Mouse (Mus musculus) heart, embryonic 16.5 days (tissue): ENCODE data around the gene Gcnt2. TPM values are rescaled to one million over a fixed set of nuclear protein-coding genes. Genes with fewer than 3 reads are reported as not detected.
"Not testable (repeated sequence)": the region's sequence is repeated elsewhere in the genome, so short reads cannot be mapped to it uniquely, and the experiment has no call there.

Experiments
- ATAC-seq: fragments of 200-750 bp; cut with Nextera tagmentation; replicated peaks from 2 replicates; pipeline ENCODE4 v1.8.0; 2017; ENCODE audit warnings: moderate number of reproducible peaks; ENCODE audit not compliant: insufficient read depth, low FRiP score; ENCODE audit errors: extremely low read depth
- H3K27ac ChIP-seq: fragments of 300-500 bp; sonication (generic); 2 replicates; pipeline ENCODE4 v1.5.1; 2014; ENCODE audit warnings: mild to moderate bottlenecking, low read length, control low read depth, moderate library complexity
- H3K27me3 ChIP-seq: fragments of 300-500 bp; sonication (generic); 2 replicates; pipeline ENCODE4 v1.6.1; 2014; ENCODE audit warnings: low read length, mixed read lengths; ENCODE audit not compliant: control insufficient read depth, insufficient read depth
- H3K36me3 ChIP-seq: fragments of 300-500 bp; sonication (generic); 2 replicates; pipeline ENCODE4 v1.6.1; 2014; ENCODE audit not compliant: control insufficient read depth, insufficient read depth
- H3K4me1 ChIP-seq: fragments of 300-500 bp; sonication (generic); 2 replicates; pipeline ENCODE4 v1.6.1; 2014; ENCODE audit warnings: low read length, mixed read lengths; ENCODE audit not compliant: control insufficient read depth, insufficient read depth
- H3K4me2 ChIP-seq: fragments of 300-500 bp; sonication (generic); 2 replicates; pipeline ENCODE4 v1.6.1; 2014; ENCODE audit warnings: low read depth, mild to moderate bottlenecking, control low read depth, low read length
- H3K4me3 ChIP-seq: fragments of 300-500 bp; sonication (generic); 2 replicates; pipeline ENCODE4 v1.5.1; 2014; ENCODE audit warnings: mild to moderate bottlenecking, control low read depth, low read length
- H3K9ac ChIP-seq: fragments of 300-500 bp; sonication (generic); 2 replicates; pipeline ENCODE4 v1.6.1; 2014; ENCODE audit warnings: low read length, control low read depth
- H3K9me3 ChIP-seq: fragments of 300-500 bp; sonication (generic); replicated peaks from 2 replicates; pipeline ENCODE4 v1.6.1; 2016; ENCODE audit warnings: low read length; ENCODE audit not compliant: control insufficient read depth
- WGBS: fragments of 180-500 bp; shearing (Covaris S2); extraction: QIAGEN DNeasy Blood & Tissue Kit; methylation state at CpG from one replicate; pipeline ENCODE4 v1.1.7; 2014; 5-methylcytosine and 5-hydroxymethylcytosine counted together
- polyA plus RNA-seq: library from polyadenylated mRNA; unstranded; fragments of >200 nt; fragmentation: Nextera tagmentation; extraction: Ambion mirVana; gene quantifications from 2 replicates; pipeline ENCODE4 v1.2.1, GENCODE M21; 2015

Gcnt2 gene
- polyA plus RNA-seq, 1 experiment from 2014 or later: 5.0 TPM

- not testable (repeated sequence) for H3K36me3 ChIP-seq, H3K27me3 ChIP-seq, H3K27ac ChIP-seq, H3K4me3 ChIP-seq, ATAC-seq, H3K9me3 ChIP-seq, H3K9ac ChIP-seq, H3K4me2 ChIP-seq
- H3K4me1 ChIP-seq: peaks cover 11% of the 10 kb centered on the region
- WGBS: 66% methylated on average over 12 of the region's 14 CpGs
These were observed 38.6 kb downstream of the Gcnt2 start for GRCm38 (mm10) chr13:40898049-40898690.

DNA sequence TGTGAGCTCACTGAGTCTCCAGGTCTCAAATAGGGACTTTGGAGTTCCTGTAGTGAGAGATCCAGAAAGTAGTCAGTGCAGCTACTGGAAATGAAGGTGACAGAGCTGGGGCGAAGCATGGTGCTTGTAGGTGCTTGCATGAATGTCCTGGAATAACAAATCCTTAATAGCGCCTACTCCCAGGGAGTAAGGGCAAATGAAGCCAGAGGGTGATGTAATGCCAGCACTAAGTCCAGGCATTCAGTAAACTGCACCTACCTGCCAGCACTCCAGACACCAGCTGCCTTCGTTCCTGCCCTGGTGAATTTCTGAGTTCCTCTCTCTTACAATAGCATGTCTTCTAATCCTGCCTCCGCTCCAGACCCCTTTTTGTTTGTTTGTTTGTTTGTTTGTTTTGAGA, 39.1 kb downstream of the Gcnt2 start:
- Histone ChIP-seq H3K4me1 (peaks cover 11% of the 10 kb centered on the region), H3K36me3 (no peaks in the 10 kb centered on the region), H3K4me3 (no peak overlapping the region), H3K4me2 (no peak overlapping the region), H3K27me3 (no peaks in the 10 kb centered on the region), H3K9me3 (no peaks in the 10 kb centered on the region), H3K27ac (no peak overlapping the region), H3K9ac (no peak overlapping the region)
- no peak for ATAC-seq
- WGBS: 80% methylated on average over 4 of the region's 4 CpGs

DNA sequence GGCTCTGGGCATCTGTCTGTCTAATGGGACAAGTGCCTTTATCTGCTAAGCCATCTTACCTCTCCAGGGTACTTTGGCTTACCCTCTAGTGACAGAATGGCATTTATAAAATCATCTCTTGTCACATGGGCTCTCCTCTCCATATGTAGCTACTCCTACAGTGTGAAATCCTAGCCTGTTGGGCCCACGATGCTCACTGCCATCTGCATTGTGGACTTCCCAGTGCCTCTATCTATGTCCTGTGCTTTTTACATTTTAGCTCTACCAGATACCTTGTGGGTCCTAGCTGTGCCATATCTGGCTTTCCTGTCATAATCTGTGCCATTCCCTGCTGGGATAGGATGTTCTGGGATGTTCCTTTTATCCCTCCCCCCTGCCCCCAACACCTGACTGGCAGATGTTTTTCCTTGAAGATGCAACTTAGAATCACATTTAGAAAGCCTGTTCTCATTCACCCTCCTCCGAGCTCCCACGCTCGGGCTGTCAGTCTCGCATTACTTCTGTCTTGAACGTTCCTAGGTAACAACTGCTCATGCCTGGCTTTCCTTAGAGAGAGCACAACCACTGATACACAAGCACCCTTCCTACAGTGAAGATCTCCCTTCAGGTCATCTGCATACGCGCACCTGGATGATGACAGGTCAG, 39.9 kb downstream of the Gcnt2 start:
- H3K4me1 ChIP-seq: peaks cover 5% of the 10 kb centered on the region
- no peak overlapping the region for H3K4me3 ChIP-seq
- H3K27me3 ChIP-seq: no peaks in the 10 kb centered on the region
- H3K9me3 ChIP-seq: no peaks in the 10 kb centered on the region
- WGBS: 73% methylated on average over 8 of the region's 8 CpGs
- no peak overlapping the region for H3K27ac ChIP-seq
- no peak for ATAC-seq
- no peak overlapping the region for H3K9ac ChIP-seq
- H3K4me2 ChIP-seq: no peak overlapping the region
- H3K36me3 ChIP-seq: no peaks in the 10 kb centered on the region

DNA sequence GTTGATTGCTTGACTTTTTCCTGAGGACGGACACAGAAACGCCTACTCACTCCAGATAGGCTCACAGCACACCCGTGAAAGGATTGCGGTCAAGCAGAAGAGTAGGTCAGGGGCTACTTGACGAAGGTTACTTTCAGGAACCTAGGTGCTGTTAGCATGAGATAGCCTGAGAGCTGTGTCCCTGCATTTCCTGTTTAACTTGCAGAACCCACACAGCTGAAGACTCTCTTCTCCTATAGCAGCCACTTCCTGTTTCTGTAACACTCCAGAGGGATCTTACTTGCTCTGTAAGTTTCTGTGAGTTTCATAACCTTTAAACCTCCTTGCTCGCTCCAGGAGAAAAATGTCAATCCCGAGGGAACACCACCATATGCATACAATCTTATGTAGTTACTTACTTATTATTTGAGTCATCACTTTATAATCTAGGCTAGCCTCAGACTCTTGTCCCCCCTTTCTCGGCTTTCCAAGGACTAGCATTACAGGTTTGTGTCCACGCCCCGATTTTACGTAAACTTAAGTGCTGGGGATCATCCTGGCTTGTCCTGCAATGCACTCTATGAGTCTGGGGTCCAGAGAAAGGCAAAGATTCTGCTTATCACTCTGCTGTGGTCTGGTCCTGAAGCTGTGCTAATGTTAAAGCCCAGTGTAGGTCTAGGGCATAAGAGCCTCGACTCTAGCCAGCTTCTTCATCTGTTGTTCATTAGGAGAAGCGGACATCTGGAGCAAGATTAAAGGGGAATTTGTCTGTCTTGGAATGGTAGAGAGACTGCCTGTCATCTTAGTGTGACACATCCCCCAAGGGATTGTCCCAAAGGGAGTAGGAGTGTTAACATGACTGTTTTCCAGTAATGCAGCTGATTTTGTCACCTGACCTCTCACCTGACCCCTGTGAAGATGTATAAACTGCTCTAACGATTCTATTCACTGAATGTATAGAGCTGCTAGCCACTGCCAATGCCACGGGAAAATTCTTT, 40.7 kb downstream of the Gcnt2 start:
- H3K27ac ChIP-seq: no peak overlapping the region
- no peaks in the 10 kb centered on the region for H3K9me3 ChIP-seq
- ATAC-seq: no peak
- no peak overlapping the region for H3K4me2 ChIP-seq
- no peak overlapping the region for H3K9ac ChIP-seq
- H3K27me3 ChIP-seq: no peaks in the 10 kb centered on the region
- no peaks in the 10 kb centered on the region for H3K36me3 ChIP-seq
- H3K4me3 ChIP-seq: no peak overlapping the region
- WGBS: 67% methylated on average over 15 of the region's 15 CpGs
- H3K4me1 ChIP-seq: no peaks in the 10 kb centered on the region; the same call in 1 of the 2 replicates

DNA sequence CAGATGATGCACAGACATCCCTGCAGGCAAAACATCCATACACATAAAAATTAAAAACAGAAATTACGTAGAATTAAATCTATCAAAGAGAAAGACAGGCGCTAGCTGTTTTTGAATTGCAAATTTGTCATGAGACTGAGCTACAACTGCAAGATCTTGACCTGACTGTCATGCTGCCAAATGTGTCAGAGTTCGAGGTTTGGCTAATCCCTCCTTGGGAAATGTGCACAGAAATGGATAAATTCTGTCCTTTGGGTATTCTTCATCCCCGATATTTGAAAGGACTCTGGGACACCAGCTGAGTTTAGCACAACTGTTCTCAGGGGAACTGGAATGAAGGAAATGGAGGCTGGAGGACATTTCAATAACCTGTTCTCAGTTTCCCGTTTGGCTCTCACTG, 41.7 kb downstream of the Gcnt2 start:
- H3K9me3 ChIP-seq: no peaks in the 10 kb centered on the region
- no peaks in the 10 kb centered on the region for H3K27me3 ChIP-seq
- H3K4me2 ChIP-seq: no peak overlapping the region
- WGBS: 75% methylated on average over 5 of the region's 5 CpGs
- H3K36me3 ChIP-seq: no peaks in the 10 kb centered on the region
- no peaks in the 10 kb centered on the region; the same call in 1 of the 2 replicates for H3K4me1 ChIP-seq
- no peak for ATAC-seq
- H3K27ac ChIP-seq: no peak overlapping the region
- no peak overlapping the region for H3K9ac ChIP-seq
- no peak overlapping the region for H3K4me3 ChIP-seq

DNA sequence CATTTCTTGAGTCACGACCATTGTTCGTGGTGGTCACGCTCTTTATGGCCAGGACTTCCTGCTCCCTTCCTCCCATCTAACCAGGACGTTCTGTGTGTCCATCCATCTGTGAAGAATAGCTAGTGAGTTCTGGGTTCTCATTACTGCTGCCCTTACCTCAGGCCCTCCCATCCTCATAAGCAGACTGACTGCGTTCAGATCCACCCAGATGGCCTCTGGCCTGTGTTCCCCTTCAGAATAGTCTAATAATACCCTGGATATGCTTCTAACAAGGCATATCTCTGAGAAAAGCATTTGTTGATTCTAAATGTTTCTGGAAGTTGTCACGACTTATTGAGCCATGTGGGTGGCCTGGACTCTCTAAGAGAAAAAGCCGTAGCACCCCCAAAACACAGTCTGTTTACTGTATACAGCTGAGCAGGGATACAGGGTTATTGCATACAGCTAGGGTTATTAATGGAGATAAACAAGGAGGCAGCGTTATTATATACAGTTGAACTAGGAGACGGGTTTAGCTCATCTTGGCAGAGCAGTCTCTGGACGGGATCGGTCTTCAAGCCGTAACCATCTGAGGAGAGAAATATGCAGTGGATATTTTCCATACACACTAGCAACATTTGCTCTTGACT, 42.4 kb downstream of the Gcnt2 start:
- H3K4me3 ChIP-seq: no peak overlapping the region
- no peaks in the 10 kb centered on the region for H3K36me3 ChIP-seq
- 72% methylated on average over 12 of the region's 12 CpGs for WGBS
- ATAC-seq: no peak
- H3K27me3 ChIP-seq: no peaks in the 10 kb centered on the region
- H3K4me1 ChIP-seq: no peaks in the 10 kb centered on the region; the same call in 1 of the 2 replicates
- H3K4me2 ChIP-seq: no peak overlapping the region
- H3K9ac ChIP-seq: no peak overlapping the region
- no peaks in the 10 kb centered on the region for H3K9me3 ChIP-seq
- no peak overlapping the region for H3K27ac ChIP-seq

- no peak overlapping the region for H3K4me2 ChIP-seq
- no peak overlapping the region for H3K4me3 ChIP-seq
- ATAC-seq: no peak
- H3K4me1 ChIP-seq: no peaks in the 10 kb centered on the region; the same call in 1 of the 2 replicates
- H3K27ac ChIP-seq: no peak overlapping the region
- H3K27me3 ChIP-seq: no peaks in the 10 kb centered on the region
- WGBS: 89% methylated on average over 7 of the region's 7 CpGs
- no peak overlapping the region for H3K9ac ChIP-seq
- H3K9me3 ChIP-seq: no peaks in the 10 kb centered on the region
- no peaks in the 10 kb centered on the region for H3K36me3 ChIP-seq
These were observed 44.5 kb downstream of the Gcnt2 start for GRCm38 (mm10) chr13:40904080-40904479.

GRCm38 (mm10) chr13:40906528-40906927, 47.0 kb downstream of the Gcnt2 start:
- Histone ChIP-seq H3K4me1 (no peaks in the 10 kb centered on the region; the same call in 1 of the 2 replicates), H3K27me3 (no peaks in the 10 kb centered on the region), H3K9ac (no peak overlapping the region), H3K36me3 (no peaks in the 10 kb centered on the region), H3K4me2 (no peak overlapping the region), H3K27ac (no peak overlapping the region), H3K4me3 (no peak overlapping the region), H3K9me3 (no peaks in the 10 kb centered on the region)
- ATAC-seq: no peak
- 82% methylated on average over 7 of the region's 7 CpGs for WGBS
